Mouse (Mus musculus) spleen, embryonic (tissue): Measurements from ENCODE around the gene Itga8.

Source experiments
- CTCF ChIA-PET: fragments of 350-600 bp; sonication (Branson Sonifier 250); formaldehyde crosslinking; loops from one replicate; lab custom pipeline; 2022; lab: Charles Lee

The Itga8 gene

GRCm38 (mm10) chr2:12092203-12092984, 209.3 kb downstream of the Itga8 start:
- CTCF ChIA-PET: no interaction called here

GRCm38 (mm10) chr2:12090993-12091392, 210.7 kb downstream of the Itga8 start:
- CTCF ChIA-PET: no interaction called here

DNA sequence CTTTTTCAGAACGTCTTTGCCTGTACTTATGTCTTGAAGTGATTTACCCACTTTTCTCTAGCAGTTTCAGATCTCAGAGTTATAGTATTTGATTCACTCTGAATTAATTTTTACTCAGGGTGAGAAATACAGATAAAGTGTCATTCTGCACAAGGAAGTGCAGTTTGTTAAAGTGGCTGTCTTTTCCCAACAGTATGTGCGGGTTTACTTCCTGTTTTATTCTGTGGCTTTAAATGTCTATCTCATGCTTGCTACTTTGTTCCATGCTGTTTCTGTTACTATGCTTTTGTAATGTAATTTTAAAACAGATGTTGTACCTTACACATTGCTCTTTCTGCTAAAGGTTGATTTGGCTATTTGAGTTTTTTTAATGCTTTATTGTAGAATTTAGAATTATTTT, 216.2 kb downstream of the Itga8 start:
- CTCF ChIA-PET: no interaction called here

DNA sequence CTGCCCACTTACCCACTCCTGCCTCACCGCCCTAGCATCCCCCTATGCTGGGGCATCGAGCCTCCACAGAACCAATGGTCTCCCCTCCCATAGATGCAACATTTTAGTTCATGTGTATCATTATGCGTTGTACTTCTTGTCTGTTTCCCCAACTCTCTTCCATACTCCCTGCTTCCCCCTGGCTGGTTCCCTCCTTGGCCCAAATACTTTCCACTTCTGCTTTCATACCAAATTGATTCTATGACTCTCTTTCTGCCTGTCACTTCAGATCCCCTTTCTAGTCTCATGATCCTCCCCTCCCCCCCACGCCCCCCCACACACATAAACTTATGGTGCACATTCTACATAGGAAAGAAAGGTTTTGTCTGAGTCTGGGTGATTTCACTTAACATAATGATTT, 217.4 kb downstream of the Itga8 start:
- CTCF ChIA-PET: no interaction called here

DNA sequence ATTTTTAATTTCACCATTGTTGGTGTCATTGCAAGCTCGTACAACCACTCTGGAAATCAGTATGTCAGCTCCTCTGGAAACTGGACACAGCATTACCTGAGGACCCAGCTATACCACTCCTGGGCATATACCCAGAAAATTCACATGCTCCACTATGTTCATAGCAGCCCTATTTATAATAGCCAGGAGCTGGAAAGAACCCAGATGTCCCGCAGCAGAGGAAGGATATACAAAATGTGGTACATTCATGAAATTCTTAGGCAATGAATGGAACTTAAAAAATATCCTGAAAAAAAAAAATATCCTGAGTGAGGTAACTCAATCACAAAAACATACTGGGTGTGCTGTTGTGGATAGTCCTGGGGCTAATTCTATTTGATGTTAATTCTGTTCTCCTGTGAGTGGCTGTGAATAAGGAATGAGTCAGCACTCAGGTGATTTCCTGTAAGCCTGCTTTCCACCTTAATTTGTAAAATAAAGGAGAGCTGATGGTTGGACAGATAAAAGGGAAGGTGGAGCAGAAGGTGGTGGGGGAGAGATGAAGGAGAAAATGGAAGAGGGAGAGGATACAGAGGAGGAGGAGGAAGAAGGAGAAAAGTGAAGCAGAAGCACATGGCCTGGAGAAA, 224.3 kb downstream of the Itga8 start:
- CTCF ChIA-PET: no interaction called here

DNA sequence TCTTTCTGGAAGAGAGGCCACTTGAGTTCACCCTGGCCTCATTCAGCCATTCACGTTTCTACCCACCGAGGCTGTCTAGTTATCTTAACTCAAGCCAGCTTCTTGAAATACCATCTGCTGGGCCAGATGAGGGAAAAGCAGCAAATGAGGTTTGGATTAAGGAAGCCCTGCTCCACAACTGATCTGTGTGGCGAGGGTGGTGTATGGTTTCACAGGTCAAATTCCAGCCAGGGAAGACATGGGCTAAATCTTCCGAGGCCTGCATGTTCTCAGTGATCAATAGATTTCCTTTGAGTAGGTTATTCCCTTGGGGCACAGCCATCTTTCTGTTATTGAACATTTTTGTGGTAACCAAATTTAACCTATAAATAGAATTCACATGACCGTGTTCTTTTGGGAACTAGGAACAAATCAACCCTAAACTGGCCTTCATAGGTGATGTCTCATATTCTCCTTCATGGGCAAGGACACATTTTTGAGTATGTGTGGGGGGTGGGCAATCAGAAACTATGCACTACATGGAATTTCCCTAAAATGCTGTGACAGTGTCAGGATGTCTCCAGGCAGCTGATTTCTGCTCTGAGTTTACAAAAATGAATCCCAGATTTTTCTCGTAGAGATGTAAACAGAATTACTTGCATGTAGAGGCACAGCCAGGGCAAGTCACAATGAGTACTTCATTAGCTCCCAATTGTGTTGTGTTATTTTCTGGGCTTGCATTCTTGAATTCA, 235.9 kb downstream of the Itga8 start:
- CTCF ChIA-PET: no interaction called here

GRCm38 (mm10) chr2:12060034-12060723, 241.5 kb downstream of the Itga8 start:
- CTCF ChIA-PET: interaction anchor here (0.6 kb wide), 1 partner anchor 351 kb away, joined by 4 read pairs; no protein-coding TSS in a partner anchor
